Mouse (Mus musculus) MN1 (cell line): Measurements from ENCODE around the gene Cep112.
"Not testable (repeated sequence)": the region's sequence is repeated elsewhere in the genome, so short reads cannot be mapped to it uniquely, and the experiment has no call there.

ENCODE experiments used
- DNase-seq: peaks from one replicate; pipeline ENCODE4 v3.0.0-alpha.2; 2016; ENCODE audit warnings: low spot score

The Cep112 gene

GRCm38 (mm10) chr11:108804030-108804429 is 379.0 kb downstream of the Cep112 start:
- DNase-seq: no peak

- no peak for DNase-seq
Observed at GRCm38 (mm10) chr11:108805947-108806346, 381.0 kb downstream of the Cep112 start.

GRCm38 (mm10) chr11:108809626-108810025 is 384.6 kb downstream of the Cep112 start:
- DNase-seq: no peak

- no peak for DNase-seq
Observed at GRCm38 (mm10) chr11:108821771-108822170, 396.8 kb downstream of the Cep112 start.

GRCm38 (mm10) chr11:108822257-108822656 is 397.3 kb downstream of the Cep112 start:
- DNase-seq: no peak

GRCm38 (mm10) chr11:108827321-108827720 is 402.3 kb downstream of the Cep112 start:
- peak; percentile 31 for DNase-seq

- no peak for DNase-seq
Observed at GRCm38 (mm10) chr11:108828374-108829025, 403.5 kb downstream of the Cep112 start.

GRCm38 (mm10) chr11:108836706-108837105 is 411.7 kb downstream of the Cep112 start:
- no peak for DNase-seq

- no peak for DNase-seq
Observed at GRCm38 (mm10) chr11:108840195-108840594, 415.2 kb downstream of the Cep112 start.

- no peak for DNase-seq
Observed at GRCm38 (mm10) chr11:108842765-108843164, 417.8 kb downstream of the Cep112 start.

GRCm38 (mm10) chr11:108845971-108846370 is 421.0 kb downstream of the Cep112 start:
- no peak for DNase-seq

GRCm38 (mm10) chr11:108846479-108846878 is 421.5 kb downstream of the Cep112 start:
- peak; percentile 10 for DNase-seq

GRCm38 (mm10) chr11:108851771-108852170 is 426.8 kb downstream of the Cep112 start:
- DNase-seq: no peak

GRCm38 (mm10) chr11:108857254-108857653 is 432.3 kb downstream of the Cep112 start:
- no peak for DNase-seq

- DNase-seq: no peak
Observed at GRCm38 (mm10) chr11:108857678-108858338, 432.8 kb downstream of the Cep112 start.

GRCm38 (mm10) chr11:108858339-108858804 is 433.4 kb downstream of the Cep112 start:
- DNase-seq: no peak

- no peak for DNase-seq
Observed at GRCm38 (mm10) chr11:108858846-108859245, 433.9 kb downstream of the Cep112 start.

- DNase-seq: no peak
Observed at GRCm38 (mm10) chr11:108862360-108862759, 437.4 kb downstream of the Cep112 start.

GRCm38 (mm10) chr11:108865746-108866145 is 440.8 kb downstream of the Cep112 start:
- DNase-seq: no peak

- DNase-seq: no peak
Observed at GRCm38 (mm10) chr11:108867538-108867937, 442.5 kb downstream of the Cep112 start.

- not testable (repeated sequence) for DNase-seq
Observed at GRCm38 (mm10) chr11:108871284-108871683, 446.3 kb downstream of the Cep112 start.

GRCm38 (mm10) chr11:108871748-108872147 is 446.8 kb downstream of the Cep112 start:
- DNase-seq: no peak

- DNase-seq: no peak
Observed at GRCm38 (mm10) chr11:108876633-108877205, 451.7 kb downstream of the Cep112 start.
